Mouse (Mus musculus): ENCODE results near the gene Tha1. TPM values are rescaled to one million over a fixed set of nuclear protein-coding genes. Genes with fewer than 3 reads are reported as not detected.

Gene Tha1
- polyA plus RNA-seq, 1 experiment from 2014 or later: 2.9 TPM

Other genes starting within 250 kb of the Tha1 start
- gene Tnrc6c, start 219.2 kb downstream of the Tha1 start, polyA plus RNA-seq (2016; fragmentation: Nextera tagmentation; extraction: Ambion mirVana): 23.7 and 25.0 TPM in 2 replicates
- 0.82 and 1.2 TPM in 2 replicates for gene Tmc8, start 91.4 kb downstream of the Tha1 start, polyA plus RNA-seq (2016; fragmentation: Nextera tagmentation; extraction: Ambion mirVana)
- 3.0 and 4.4 TPM in 2 replicates for gene Tmc6, start 91.3 kb downstream of the Tha1 start, polyA plus RNA-seq (2016; fragmentation: Nextera tagmentation; extraction: Ambion mirVana)
- not detected in 2 replicates for gene 6030468B19Rik, start 75.8 kb downstream of the Tha1 start, polyA plus RNA-seq (2016; fragmentation: Nextera tagmentation; extraction: Ambion mirVana)
- gene Gm20708, start 63.8 kb downstream of the Tha1 start, polyA plus RNA-seq (2016; fragmentation: Nextera tagmentation; extraction: Ambion mirVana): 0.15 and 0.56 TPM in 2 replicates
- gene Syngr2, start 63.8 kb downstream of the Tha1 start, polyA plus RNA-seq (2016; fragmentation: Nextera tagmentation; extraction: Ambion mirVana): 20.6 and 25.5 TPM in 2 replicates
- gene Afmid, start 47.6 kb downstream of the Tha1 start, polyA plus RNA-seq (2016; fragmentation: Nextera tagmentation; extraction: Ambion mirVana): 5.6 and 5.9 TPM in 2 replicates
- 110 and 115 TPM in 2 replicates for gene Tk1, start 47.4 kb downstream of the Tha1 start, polyA plus RNA-seq (2016; fragmentation: Nextera tagmentation; extraction: Ambion mirVana)
- gene Birc5, start 24.2 kb downstream of the Tha1 start, polyA plus RNA-seq (2016; fragmentation: Nextera tagmentation; extraction: Ambion mirVana): 282 and 293 TPM in 2 replicates
- not detected in 2 replicates for gene Tmem235, start 12.7 kb downstream of the Tha1 start, polyA plus RNA-seq (2016; fragmentation: Nextera tagmentation; extraction: Ambion mirVana)
- gene Socs3, start 96.6 kb upstream of the Tha1 start, polyA plus RNA-seq (2016; fragmentation: Nextera tagmentation; extraction: Ambion mirVana): 13.5 and 14.7 TPM in 2 replicates
- 45.3 and 45.9 TPM in 2 replicates for gene Pgs1, start 112.8 kb upstream of the Tha1 start, polyA plus RNA-seq (2016; fragmentation: Nextera tagmentation; extraction: Ambion mirVana)